Mouse (Mus musculus) gastrocnemius, postnatal 14 days (tissue): Measurements from ENCODE around the gene Foxo6. TPM values are rescaled to one million over a fixed set of nuclear protein-coding genes. Genes with fewer than 3 reads are reported as not detected.

ENCODE experiments used
- DNase-seq: peaks from one replicate; pipeline ENCODE4 v3.0.0; 2021; ENCODE audit warnings: mixed read lengths
- intact Hi-C: fragments of 180-260 bp; cut with DNase I; formaldehyde crosslinking; loops from one replicate; pipeline ENCODE4 v1.15.1; 2025; ENCODE audit warnings: low total_unique reads
- total RNA-seq, 2 experiments: library from RNA; stranded (reverse); gene quantifications; 2 replicates each; pipeline ENCODE4 v1.2.3; 2021

Gene Foxo6
- total RNA-seq, 2 experiments from 2014 or later = 6.7 to 11.6 TPM

DNA sequence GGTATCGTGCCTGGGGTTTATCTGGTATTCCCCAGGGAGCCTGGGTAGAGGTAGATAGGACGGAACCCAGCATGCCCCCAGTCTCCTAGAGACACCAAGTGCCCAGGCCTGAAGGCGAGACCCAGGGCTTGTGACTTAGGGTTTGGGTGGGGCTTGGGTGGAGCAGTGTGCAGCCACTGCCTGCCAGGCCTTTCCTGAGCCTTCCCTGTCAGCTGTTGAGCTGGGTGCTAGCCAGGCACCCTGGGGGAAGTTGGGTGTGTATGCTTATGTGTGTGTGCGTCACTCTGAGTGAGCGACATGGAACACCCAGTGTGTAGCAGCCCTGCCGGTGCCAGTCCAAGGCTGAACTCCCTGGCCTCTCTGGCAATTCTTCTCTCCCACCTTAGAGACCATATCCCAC lies 63.3 kb downstream of the Foxo6 start:
- peak; percentile 70 for DNase-seq

DNA sequence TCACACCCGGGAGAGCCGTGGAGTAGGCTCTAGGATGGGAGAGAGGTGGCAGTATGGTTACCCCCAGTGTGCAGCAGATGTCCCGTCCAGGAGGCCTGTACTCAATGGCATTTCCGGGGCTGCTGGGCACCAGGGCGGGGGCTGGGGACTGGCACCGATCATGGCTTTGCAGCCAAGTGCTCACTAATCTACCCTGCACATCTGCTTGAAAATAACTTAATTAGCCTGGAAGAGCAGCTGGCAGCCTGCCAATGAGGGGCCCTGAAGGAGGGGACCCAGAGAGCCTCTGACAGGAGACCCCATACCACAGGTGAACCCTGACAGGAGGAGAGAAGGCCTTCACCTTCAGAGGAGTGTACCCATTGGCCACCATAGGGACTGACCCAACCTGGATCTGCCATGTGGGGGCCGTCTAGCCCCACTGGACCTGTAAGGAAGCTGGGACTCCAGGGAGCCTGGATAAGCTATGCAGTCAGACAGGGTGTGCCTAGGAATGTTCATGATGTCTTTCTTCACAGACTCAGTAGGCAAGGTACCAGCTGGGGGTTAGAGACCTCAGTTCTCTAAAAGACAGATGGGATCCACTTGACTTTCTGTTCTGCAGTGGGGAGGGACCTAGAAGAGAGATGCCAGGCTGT lies 63.9 kb downstream of the Foxo6 start:
- DNase-seq = no peak
- intact Hi-C loops = no loop called here

More for the DNA sequence above, 63.3 kb downstream of the Foxo6 start:
- intact Hi-C loops = no loop called here

DNA sequence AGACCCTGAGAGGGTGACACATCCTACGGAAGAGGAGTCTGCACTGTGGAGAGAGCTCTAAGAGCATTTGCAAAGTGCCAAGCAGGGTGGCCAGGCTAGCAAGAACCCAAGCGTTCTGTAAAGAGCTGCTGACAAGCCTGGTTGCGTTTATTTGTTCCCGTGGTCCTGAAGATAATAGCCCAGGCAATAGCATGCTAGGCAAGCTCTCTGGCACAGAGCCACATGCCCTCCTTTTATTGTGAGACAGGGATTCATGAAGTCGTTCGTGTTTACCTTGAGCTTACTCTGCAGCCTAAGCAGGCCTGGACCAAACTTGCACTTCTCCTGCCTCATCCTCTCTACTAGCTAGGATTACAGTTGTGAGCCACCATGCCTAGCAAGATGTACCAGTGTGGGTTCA lies 65.4 kb downstream of the Foxo6 start:
- DNase-seq = no peak
- intact Hi-C loops = no loop called here

DNA sequence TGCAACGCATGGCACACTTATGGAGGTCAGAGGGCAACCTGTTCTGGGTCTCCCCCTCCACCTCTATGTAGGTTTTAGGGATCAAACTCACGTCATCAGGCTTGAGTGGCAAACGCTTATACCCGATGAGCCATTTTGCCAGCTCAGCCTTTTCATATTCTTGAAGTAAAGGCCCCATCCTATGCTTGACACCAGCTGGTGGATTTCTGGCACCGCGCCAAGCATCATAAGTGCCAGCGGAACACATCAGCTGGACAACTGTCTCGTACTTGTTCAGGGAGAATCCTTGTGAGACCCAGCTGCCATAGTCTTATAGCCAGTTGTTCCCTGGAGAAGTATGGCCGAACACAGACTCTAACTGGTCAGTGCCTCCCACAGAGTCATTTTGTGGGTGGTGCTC lies 68.3 kb downstream of the Foxo6 start:
- no peak for DNase-seq
- intact Hi-C loops = no loop called here

Other genes with a start within 250 kb of the Foxo6 start
- gene AL607142.1, start 222.4 kb downstream of the Foxo6 start, total RNA-seq = not detected
- not detected for gene Edn2, start 126.1 kb downstream of the Foxo6 start, total RNA-seq
- 10 to 100 TPM; 32.2 to 32.5 TPM for gene Scmh1, start 117.9 kb upstream of the Foxo6 start, total RNA-seq
- gene Slfnl1, start 244.9 kb upstream of the Foxo6 start, total RNA-seq = not detected